Mouse (Mus musculus) liver, adult 2 months (tissue): ENCODE data around the gene Nol3.

Experiments
- CTCF ChIP-seq: fragments of 200-500 bp; IDR thresholded peaks from 2 replicates; pipeline ENCODE4 v1.5.1; 2011; ENCODE audit warnings: low read depth, low read length, control low read depth
- POLR2A ChIP-seq: fragments of 200-500 bp; IDR thresholded peaks from 2 replicates; pipeline ENCODE4 v1.6.1; 2011; ENCODE audit warnings: low read length, control low read depth; ENCODE audit not compliant: insufficient read depth; ENCODE audit errors: extremely low read depth

- TF ChIP-seq POLR2A (no peak), CTCF (no peak)
Measured at GRCm38 (mm10) chr8:105257318-105258114, 18.4 kb upstream of the Nol3 start.
